Mouse (Mus musculus) thymus, adult 2 months (tissue): ENCODE data around the gene Iba57. TPM values are rescaled to one million over a fixed set of nuclear protein-coding genes. Genes with fewer than 3 reads are reported as not detected.

Experiments used
- DNase-seq: peaks from one replicate; pipeline ENCODE4 v3.0.0; 2021
- H3K27ac ChIP-seq: fragments of 200-500 bp; 2 replicates; pipeline ENCODE4 v1.5.1; 2012; ENCODE audit warnings: low read length, control low read depth; ENCODE audit not compliant: control insufficient read depth, insufficient read depth
- H3K27me3 ChIP-seq: fragments of 200-500 bp; 2 replicates; pipeline ENCODE4 v1.6.1; 2012; ENCODE audit warnings: mild to moderate bottlenecking, low read length, moderate library complexity, mixed read lengths; ENCODE audit not compliant: control insufficient read depth, insufficient read depth
- H3K36me3 ChIP-seq: fragments of 200-500 bp; 2 replicates; pipeline ENCODE4 v1.6.1; 2012; ENCODE audit warnings: mild to moderate bottlenecking, low read length, moderate library complexity; ENCODE audit not compliant: control insufficient read depth, insufficient read depth
- H3K4me1 ChIP-seq: fragments of 200-500 bp; replicated peaks from 2 replicates; pipeline ENCODE4 v1.6.1; 2012; ENCODE audit warnings: low read length; ENCODE audit not compliant: control insufficient read depth, insufficient read depth
- H3K4me3 ChIP-seq: fragments of 200-500 bp; 2 replicates; pipeline ENCODE4 v1.5.1; 2012; ENCODE audit warnings: mild to moderate bottlenecking, low read length, control low read depth, moderate library complexity; ENCODE audit not compliant: control insufficient read depth, insufficient read depth
- CTCF ChIP-seq: fragments of 200-500 bp; IDR thresholded peaks from 2 replicates; pipeline ENCODE4 v1.5.1; 2012; ENCODE audit warnings: mild to moderate bottlenecking, control low read depth, low read length, moderate library complexity, borderline replicate concordance; ENCODE audit not compliant: control insufficient read depth, poor library complexity, insufficient read depth; ENCODE audit errors: extremely low read depth
- POLR2A ChIP-seq: fragments of 200-500 bp; IDR thresholded peaks from 2 replicates; pipeline ENCODE4 v1.6.1; 2012; ENCODE audit warnings: mild to moderate bottlenecking, low read length, control low read depth, moderate library complexity; ENCODE audit not compliant: control insufficient read depth, poor library complexity, insufficient read depth; ENCODE audit errors: extremely low read depth
- WGBS: fragments of 180-500 bp; shearing (Covaris S2); methylation state at CpG from one replicate; pipeline ENCODE4 v1.1.7; 2018; 5-methylcytosine and 5-hydroxymethylcytosine counted together
- polyA plus RNA-seq: library from polyadenylated mRNA; depleted of rRNA; stranded (reverse); fragments of >200 nt; gene quantifications from 2 replicates; pipeline ENCODE4 v1.2.3, GENCODE M21; 2012

Iba57 gene
- polyA plus RNA-seq, 1 experiment: 7.2 TPM

- Histone ChIP-seq H3K36me3 (no peaks in the 10 kb centered on the region), H3K27ac (no peak overlapping the region), H3K4me1 (peaks cover 3% of the 10 kb centered on the region; the same call in 1 of the 2 replicates), H3K4me3 (no peak overlapping the region), H3K27me3 (no peaks in the 10 kb centered on the region)
- TF ChIP-seq CTCF (no peak), POLR2A (no peak)
- WGBS: 90% methylated on average over 5 of the region's 5 CpGs
- no peak for DNase-seq
Measured at GRCm38 (mm10) chr11:59142962-59143361, 20.6 kb downstream of the Iba57 start.

GRCm38 (mm10) chr11:59141772-59142370 lies 21.7 kb downstream of the Iba57 start:
- TF ChIP-seq CTCF (no peak), POLR2A (no peak)
- H3K4me1 ChIP-seq: peaks cover 3% of the 10 kb centered on the region; the same call in 1 of the 2 replicates
- no peaks in the 10 kb centered on the region; the same call in 1 of the 2 replicates for H3K27me3 ChIP-seq
- H3K4me3 ChIP-seq: no peak overlapping the region
- no peak for DNase-seq
- no peak overlapping the region for H3K27ac ChIP-seq
- 7% methylated on average over 14 of the region's 14 CpGs for WGBS
- no peaks in the 10 kb centered on the region for H3K36me3 ChIP-seq

GRCm38 (mm10) chr11:59138537-59139486 lies 24.7 kb downstream of the Iba57 start:
- Histone ChIP-seq H3K36me3 (no peaks in the 10 kb centered on the region), H3K27me3 (peaks cover 7% of the 10 kb centered on the region; the same call in 1 of the 2 replicates), H3K4me3 (no peak overlapping the region), H3K4me1 (peaks cover 3% of the 10 kb centered on the region; the same call in 1 of the 2 replicates), H3K27ac (no peak overlapping the region)
- 93% methylated on average over 19 of the region's 19 CpGs for WGBS
- no peak for DNase-seq
- TF ChIP-seq CTCF (no peak), POLR2A (no peak)

GRCm38 (mm10) chr11:59136994-59137706 lies 26.4 kb downstream of the Iba57 start:
- 86% methylated on average over 12 of the region's 12 CpGs for WGBS
- Histone ChIP-seq H3K27ac (no peak overlapping the region), H3K27me3 (peaks cover 7% of the 10 kb centered on the region; the same call in 1 of the 2 replicates), H3K36me3 (no peaks in the 10 kb centered on the region), H3K4me1 (peaks cover 3% of the 10 kb centered on the region; the same call in 1 of the 2 replicates), H3K4me3 (no peak overlapping the region)
- TF ChIP-seq POLR2A (no peak), CTCF (no peak)
- no peak for DNase-seq

- DNase-seq: no peak
- no peak within 1 kb of the TSS for H3K4me3 ChIP-seq
Measured at GRCm38 (mm10) chr11:59135904-59136452, 27.6 kb downstream of the Iba57 start, which contains the start of gene Obscn. Gene Obscn, minus strand, starts transcription at chr11:59136402.

GRCm38 (mm10) chr11:59135051-59135820 lies 28.3 kb downstream of the Iba57 start:
- WGBS: 12% methylated on average over 55 of the region's 55 CpGs
- Histone ChIP-seq H3K27ac (no peak overlapping the region), H3K4me1 (no peaks in the 10 kb centered on the region), H3K27me3 (peaks cover 7% of the 10 kb centered on the region; the same call in 1 of the 2 replicates), H3K36me3 (no peaks in the 10 kb centered on the region), H3K4me3 (no peak overlapping the region)
- TF ChIP-seq POLR2A (no peak), CTCF (no peak)
- no peak for DNase-seq

More at GRCm38 (mm10) chr11:59135904-59136452, 27.6 kb downstream of the Iba57 start, which contains the start of gene Obscn:
- no peak for TF ChIP-seq CTCF
- TF ChIP-seq POLR2A: no peak
- no peaks in the 10 kb centered on the region for H3K36me3 ChIP-seq
- peaks cover 7% of the 10 kb centered on the region; the same call in 1 of the 2 replicates for H3K27me3 ChIP-seq
- no peak within 1 kb of the TSS for H3K27ac ChIP-seq
- no peaks in the 10 kb centered on the region for H3K4me1 ChIP-seq
- 20% methylated on average over 44 of the region's 44 CpGs for WGBS
